Mouse (Mus musculus) thymus, adult 2 months (tissue): ENCODE data around the gene Lrrc4c. TPM values are rescaled to one million over a fixed set of nuclear protein-coding genes. Genes with fewer than 3 reads are reported as not detected.

ENCODE experiments used
- DNase-seq: peaks from one replicate; pipeline ENCODE4 v3.0.0; 2021
- H3K27ac ChIP-seq: fragments of 200-500 bp; 2 replicates; pipeline ENCODE4 v1.5.1; 2012; ENCODE audit warnings: low read length, control low read depth; ENCODE audit not compliant: control insufficient read depth, insufficient read depth
- H3K27me3 ChIP-seq: fragments of 200-500 bp; 2 replicates; pipeline ENCODE4 v1.6.1; 2012; ENCODE audit warnings: mild to moderate bottlenecking, low read length, moderate library complexity, mixed read lengths; ENCODE audit not compliant: control insufficient read depth, insufficient read depth
- H3K36me3 ChIP-seq: fragments of 200-500 bp; 2 replicates; pipeline ENCODE4 v1.6.1; 2012; ENCODE audit warnings: mild to moderate bottlenecking, low read length, moderate library complexity; ENCODE audit not compliant: control insufficient read depth, insufficient read depth
- H3K4me1 ChIP-seq: fragments of 200-500 bp; replicated peaks from 2 replicates; pipeline ENCODE4 v1.6.1; 2012; ENCODE audit warnings: low read length; ENCODE audit not compliant: control insufficient read depth, insufficient read depth
- H3K4me3 ChIP-seq: fragments of 200-500 bp; 2 replicates; pipeline ENCODE4 v1.5.1; 2012; ENCODE audit warnings: mild to moderate bottlenecking, low read length, control low read depth, moderate library complexity; ENCODE audit not compliant: control insufficient read depth, insufficient read depth
- CTCF ChIP-seq: fragments of 200-500 bp; IDR thresholded peaks from 2 replicates; pipeline ENCODE4 v1.5.1; 2012; ENCODE audit warnings: mild to moderate bottlenecking, control low read depth, low read length, moderate library complexity, borderline replicate concordance; ENCODE audit not compliant: control insufficient read depth, poor library complexity, insufficient read depth; ENCODE audit errors: extremely low read depth
- POLR2A ChIP-seq: fragments of 200-500 bp; IDR thresholded peaks from 2 replicates; pipeline ENCODE4 v1.6.1; 2012; ENCODE audit warnings: mild to moderate bottlenecking, low read length, control low read depth, moderate library complexity; ENCODE audit not compliant: control insufficient read depth, poor library complexity, insufficient read depth; ENCODE audit errors: extremely low read depth
- WGBS: fragments of 180-500 bp; shearing (Covaris S2); methylation state at CpG from one replicate; pipeline ENCODE4 v1.1.7; 2018; 5-methylcytosine and 5-hydroxymethylcytosine counted together
- polyA plus RNA-seq: library from polyadenylated mRNA; depleted of rRNA; stranded (reverse); fragments of >200 nt; gene quantifications from 2 replicates; pipeline ENCODE4 v1.2.3, GENCODE M21; 2012

Gene Lrrc4c
- polyA plus RNA-seq, 1 experiment: 0.18 TPM

DNA sequence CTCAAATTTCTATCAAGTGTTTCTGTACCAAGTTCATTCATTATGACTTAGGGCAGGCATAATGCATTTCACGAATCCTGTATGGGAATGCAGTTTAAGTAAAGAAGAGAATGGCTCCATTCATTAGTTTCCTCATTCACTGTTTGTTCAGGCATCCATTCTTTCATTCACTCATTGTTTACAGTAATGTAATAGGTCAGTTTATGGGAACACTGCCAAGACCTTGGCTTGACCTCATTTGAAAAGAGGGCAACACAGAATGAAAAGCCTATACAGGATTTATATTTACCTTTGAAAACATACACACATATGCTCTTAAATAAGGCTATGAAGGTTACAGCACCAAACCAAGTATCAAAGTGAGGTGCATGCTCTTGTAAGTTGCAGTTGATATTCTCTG lies 762.2 kb downstream of the Lrrc4c start:
- TF ChIP-seq POLR2A (no peak), CTCF (no peak)
- Histone ChIP-seq H3K27ac (no peak overlapping the region), H3K27me3 (no peaks in the 10 kb centered on the region), H3K4me1 (no peaks in the 10 kb centered on the region), H3K4me3 (no peak overlapping the region), H3K36me3 (no peaks in the 10 kb centered on the region)
- DNase-seq: no peak
- WGBS: 33% methylated on average over 1 of the region's 1 CpGs

DNA sequence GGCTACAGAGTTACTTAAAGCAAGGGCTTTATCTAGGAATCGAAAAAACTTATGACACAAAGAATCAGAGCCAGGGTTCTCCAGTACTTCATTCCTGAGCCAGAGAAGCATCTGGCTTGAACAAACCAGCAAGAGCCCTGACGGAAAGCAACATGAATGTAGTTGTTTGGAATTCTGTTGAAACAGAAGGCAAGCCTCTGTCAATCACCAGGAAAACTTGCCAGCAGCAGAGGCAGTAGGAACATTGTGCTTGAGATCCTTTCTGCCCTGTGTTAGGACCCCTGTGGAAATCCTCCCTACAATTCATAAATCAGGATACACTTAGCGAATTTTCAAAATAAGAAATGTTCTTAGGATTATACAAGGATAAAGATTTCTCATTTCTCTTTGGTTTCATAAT lies 780.0 kb downstream of the Lrrc4c start:
- H3K4me3 ChIP-seq: no peak overlapping the region
- no peak for TF ChIP-seq CTCF
- no peak for TF ChIP-seq POLR2A
- DNase-seq: no peak
- 79% methylated on average over 3 of the region's 3 CpGs for WGBS
- no peaks in the 10 kb centered on the region for H3K27me3 ChIP-seq
- H3K36me3 ChIP-seq: no peaks in the 10 kb centered on the region
- H3K27ac ChIP-seq: no peak overlapping the region
- no peaks in the 10 kb centered on the region for H3K4me1 ChIP-seq

DNA sequence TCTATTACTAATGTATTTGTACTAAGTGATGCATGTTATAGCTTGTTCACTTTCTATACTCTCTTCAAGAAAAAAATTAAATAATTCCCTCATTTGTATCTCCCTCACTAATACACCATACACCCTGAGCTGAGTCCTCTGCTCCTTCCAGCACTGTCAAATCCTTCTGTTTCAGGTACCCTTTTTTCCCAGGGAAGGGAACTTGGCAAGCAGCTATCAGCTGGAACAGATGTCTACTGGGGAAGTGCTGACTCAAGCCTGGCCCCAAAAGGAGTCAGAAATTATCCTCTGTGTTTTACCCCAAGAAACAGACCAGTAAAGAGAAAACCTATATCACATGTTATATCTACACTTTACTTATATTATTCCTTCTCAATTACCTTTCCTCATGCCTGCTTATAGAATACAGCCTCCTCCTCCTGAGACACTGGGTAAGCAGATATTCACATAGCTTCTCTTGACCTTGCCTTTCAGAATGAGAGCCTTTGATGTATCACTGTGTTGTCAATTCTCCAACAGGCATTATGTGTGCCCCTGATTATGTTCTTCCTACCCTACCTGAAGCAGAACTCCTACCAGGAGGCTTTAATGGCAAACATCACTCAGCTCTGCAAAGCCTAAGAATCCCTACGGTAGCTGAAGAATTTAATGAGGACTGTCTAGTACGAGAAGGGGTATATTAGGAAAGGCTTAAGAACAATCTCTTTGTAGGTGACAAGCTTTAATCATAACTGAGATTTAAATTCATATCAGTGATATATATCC lies 785.6 kb downstream of the Lrrc4c start:
- Histone ChIP-seq H3K27ac (no peak overlapping the region), H3K27me3 (no peaks in the 10 kb centered on the region), H3K4me1 (no peaks in the 10 kb centered on the region), H3K36me3 (no peaks in the 10 kb centered on the region), H3K4me3 (no peak overlapping the region)
- no peak for TF ChIP-seq POLR2A
- no peak for TF ChIP-seq CTCF
- no peak for DNase-seq
- WGBS: 91% methylated on average over 2 of the region's 2 CpGs

DNA sequence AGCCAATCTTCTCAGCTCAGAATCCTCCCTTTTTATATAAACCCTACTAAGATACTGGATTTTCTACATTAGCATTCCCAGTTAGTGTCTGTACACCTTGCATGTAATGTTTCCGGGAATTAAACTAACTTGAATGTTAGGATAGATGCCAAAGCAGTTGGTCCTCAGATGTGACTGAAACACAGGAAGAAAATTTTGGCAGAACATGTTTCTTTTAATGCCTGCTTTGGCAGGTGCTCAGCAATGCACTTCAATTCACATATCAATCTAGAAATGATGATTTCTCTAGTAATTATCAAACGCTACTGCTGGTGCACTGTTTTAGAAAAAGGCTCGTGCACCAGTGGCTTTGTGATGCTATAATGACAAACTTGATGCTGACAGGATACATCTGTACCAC lies 806.3 kb downstream of the Lrrc4c start:
- TF ChIP-seq CTCF (no peak), POLR2A (no peak)
- Histone ChIP-seq H3K27ac (no peak overlapping the region), H3K4me3 (no peak overlapping the region), H3K36me3 (no peaks in the 10 kb centered on the region), H3K27me3 (no peaks in the 10 kb centered on the region), H3K4me1 (no peaks in the 10 kb centered on the region)
- WGBS: 86% methylated on average over 3 of the region's 3 CpGs
- no peak for DNase-seq

DNA sequence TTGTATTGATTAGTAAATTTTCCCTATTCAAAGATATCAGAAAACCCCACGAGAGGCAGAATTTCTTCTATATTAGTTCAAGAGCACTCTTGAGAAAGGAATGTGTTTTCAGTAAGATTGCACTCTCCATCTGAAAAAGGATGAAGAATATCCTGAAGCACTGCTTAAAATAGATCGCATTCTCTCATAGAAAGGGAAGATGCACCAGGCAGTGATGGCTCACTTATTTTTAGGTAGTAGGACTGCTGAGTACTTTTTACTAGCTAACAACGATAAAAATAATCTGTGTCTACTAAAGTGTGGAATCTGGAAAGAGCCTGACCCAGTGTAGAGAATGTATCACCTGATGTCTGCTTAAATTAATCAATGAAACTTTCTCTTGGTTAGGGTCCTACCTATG lies 820.5 kb downstream of the Lrrc4c start:
- Histone ChIP-seq H3K4me3 (no peak overlapping the region), H3K4me1 (no peaks in the 10 kb centered on the region), H3K27ac (no peak overlapping the region), H3K36me3 (no peaks in the 10 kb centered on the region), H3K27me3 (no peaks in the 10 kb centered on the region)
- no peak for TF ChIP-seq CTCF
- no peak for TF ChIP-seq POLR2A
- 91% methylated on average over 3 of the region's 3 CpGs for WGBS
- DNase-seq: no peak

DNA sequence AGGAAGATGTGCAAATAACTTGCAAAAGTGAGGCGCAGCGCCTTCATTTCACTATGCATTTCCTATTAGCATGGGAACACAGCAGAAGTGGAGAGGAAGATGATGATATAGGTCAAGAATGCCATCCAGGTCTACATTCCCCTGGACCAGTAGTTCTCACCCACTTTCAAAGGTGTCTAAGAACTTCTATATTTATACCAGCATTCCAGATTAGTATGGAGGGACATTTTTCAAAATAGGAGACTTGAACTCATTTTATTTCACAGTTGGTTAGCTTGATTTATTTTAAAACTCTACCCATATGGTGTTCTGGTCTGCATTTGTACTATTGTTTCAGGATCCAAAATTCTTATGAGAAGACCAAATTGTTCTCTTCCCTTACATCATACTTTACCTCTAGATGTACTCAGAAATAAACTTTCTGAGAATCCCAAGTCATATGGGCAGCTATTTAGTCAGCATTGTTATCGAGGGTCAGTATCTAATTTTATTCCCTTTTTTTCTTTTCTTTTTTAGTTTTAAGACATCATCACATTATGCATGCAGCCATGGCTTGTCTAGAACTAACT lies 833.7 kb downstream of the Lrrc4c start:
- H3K4me3 ChIP-seq: no peak overlapping the region

DNA sequence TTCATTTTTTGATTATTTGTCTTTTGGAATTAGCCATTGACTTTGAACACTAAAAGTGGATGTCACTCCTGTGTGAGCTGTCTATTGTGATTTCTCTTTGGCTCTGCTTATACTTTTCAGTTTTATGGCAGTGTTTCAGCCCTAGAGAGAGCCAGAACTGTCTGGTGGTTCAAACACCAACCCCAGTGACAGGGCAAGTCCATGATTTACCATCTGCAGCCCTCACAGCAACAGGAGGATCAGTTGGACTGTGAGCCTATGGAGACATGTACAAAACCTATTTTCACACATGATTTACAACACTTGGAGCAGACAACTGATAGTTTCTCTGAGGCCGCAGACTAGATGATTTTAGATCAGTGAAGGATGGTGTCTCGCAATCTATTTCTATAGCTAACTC lies 847.8 kb downstream of the Lrrc4c start:
- Histone ChIP-seq H3K36me3 (no peaks in the 10 kb centered on the region), H3K4me1 (no peaks in the 10 kb centered on the region), H3K27ac (no peak overlapping the region), H3K27me3 (no peaks in the 10 kb centered on the region), H3K4me3 (no peak overlapping the region)
- TF ChIP-seq POLR2A: no peak
- no peak for TF ChIP-seq CTCF
- no peak for DNase-seq
- 94% methylated on average over 2 of the region's 2 CpGs for WGBS

More for the DNA sequence above, 833.7 kb downstream of the Lrrc4c start:
- Histone ChIP-seq H3K27ac (no peak overlapping the region), H3K36me3 (no peaks in the 10 kb centered on the region), H3K4me1 (no peaks in the 10 kb centered on the region), H3K27me3 (no peaks in the 10 kb centered on the region)
- no peak for DNase-seq
- WGBS: 96% methylated on average over 3 of the region's 3 CpGs
- no peak for TF ChIP-seq CTCF
- TF ChIP-seq POLR2A: no peak
